Mouse (Mus musculus): Measurements from ENCODE around the gene Ralgps2.

The Ralgps2 gene

DNA sequence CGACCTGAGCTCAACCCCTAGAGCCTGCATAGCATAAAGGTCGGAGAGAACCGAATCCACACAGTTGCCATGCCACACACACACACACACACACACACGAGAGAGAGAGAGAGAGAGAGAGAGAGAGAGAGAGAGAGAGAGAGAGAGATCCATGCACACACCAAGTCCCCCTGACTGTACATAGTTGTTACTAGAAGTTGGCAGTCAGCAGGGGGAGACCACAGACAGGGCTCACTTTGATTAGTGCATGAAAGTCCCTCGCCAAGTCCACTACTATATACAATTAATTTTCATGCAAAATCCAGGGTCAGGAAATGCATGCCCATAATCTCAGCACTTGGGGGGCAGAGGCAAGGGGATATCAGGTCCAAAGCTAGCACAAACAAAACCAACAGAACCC, 9.2 kb downstream of the Ralgps2 start:
- no peak for TF ChIP-seq GATA4 (IDR thresholded peaks at IDR 0.05; ENCODE audit: insufficient replicate concordance, low read length)

DNA sequence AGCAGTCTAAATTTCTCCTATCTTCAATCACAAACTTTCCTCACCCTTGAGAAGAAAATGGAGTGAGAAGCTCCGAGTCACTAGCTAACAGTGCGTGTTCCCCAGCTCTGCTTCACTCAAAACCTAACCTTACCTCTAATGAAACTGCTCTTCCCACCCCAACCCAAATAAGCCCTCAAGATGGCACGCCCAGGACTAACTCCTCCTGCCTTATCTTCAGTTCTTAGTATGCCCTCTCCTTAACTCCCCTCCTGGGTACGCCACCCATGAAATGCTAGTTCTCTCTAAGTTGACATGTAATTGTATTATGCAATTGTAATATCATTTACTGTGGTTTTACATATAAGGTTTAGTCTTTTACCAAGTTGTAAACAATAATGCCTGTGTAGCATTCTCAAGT, 11.2 kb downstream of the Ralgps2 start:
- TF ChIP-seq GATA4 (IDR thresholded peaks at IDR 0.05; ENCODE audit: insufficient replicate concordance, low read length) = no peak

DNA sequence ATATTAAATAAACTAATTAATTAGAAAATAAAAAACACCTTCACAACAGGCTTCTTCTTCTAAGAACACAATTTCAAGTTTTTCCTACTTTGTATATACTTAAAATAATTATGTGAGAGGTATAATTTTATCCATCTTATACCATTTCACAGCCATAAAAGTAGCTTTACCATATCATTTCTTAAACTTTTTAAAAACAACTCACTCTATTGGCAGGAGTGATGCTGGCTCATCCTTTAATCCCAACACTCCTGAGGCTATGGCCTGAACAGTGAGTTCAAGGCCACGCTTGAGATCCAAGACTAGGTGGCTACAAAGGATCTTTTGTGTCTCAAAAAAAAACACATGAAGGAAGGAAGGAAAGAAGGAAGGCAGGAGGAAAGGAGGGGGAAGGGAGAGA, 15.9 kb downstream of the Ralgps2 start:
- TF ChIP-seq GATA4 (IDR thresholded peaks at IDR 0.05; ENCODE audit: insufficient replicate concordance, low read length) = no peak

DNA sequence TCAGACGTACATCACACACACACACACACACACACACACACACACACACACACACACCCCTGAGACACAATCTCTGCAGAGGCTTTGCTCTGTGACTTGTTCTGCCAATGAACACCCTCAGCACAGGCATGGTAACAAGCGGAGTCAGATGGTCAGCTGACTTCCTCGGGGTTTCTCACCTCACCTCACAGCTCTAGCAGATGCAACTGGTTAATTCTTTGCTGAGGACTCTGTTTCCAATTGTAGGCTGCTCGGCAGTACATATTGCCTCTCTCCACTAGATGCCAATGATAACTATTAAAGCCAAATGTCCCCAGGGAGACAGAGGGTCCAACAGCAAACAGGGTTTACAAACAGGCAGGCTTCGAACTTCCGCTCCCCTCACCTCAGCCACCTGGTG, 16.5 kb downstream of the Ralgps2 start:
- no peak for TF ChIP-seq GATA4 (IDR thresholded peaks at IDR 0.05; ENCODE audit: insufficient replicate concordance, low read length)

DNA sequence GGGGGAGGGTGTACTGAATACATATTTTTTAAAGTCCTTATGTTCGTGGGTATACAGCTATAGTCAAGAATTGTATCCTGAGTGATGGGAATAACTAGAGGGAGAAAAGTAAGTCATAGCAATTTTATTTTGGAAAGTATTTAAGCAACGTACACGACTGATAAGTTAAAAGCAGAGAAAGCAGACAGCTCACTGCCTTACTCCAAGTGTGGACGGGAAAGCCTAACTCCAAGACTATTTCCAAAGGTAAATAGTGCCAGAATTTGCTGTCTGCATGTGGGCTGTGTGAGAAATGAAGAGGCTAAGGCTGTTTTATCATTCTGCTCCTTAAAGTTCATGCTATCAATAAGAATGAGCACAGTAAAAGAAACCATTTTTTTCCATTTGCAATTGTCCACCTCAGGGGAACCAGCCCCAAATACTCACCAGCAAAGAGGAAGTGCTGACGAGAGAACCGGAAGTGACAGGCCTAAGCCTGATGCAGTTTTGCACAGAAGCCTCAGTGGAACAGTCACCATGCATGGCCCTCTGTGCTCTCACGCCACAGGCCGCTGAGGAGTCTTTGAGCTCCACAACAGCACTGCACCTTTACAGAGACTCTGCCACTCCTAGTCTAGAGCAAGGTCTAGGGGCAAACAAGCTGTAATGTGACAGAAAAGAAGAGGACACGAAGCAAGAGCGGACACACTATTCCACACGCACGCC, 18.0 kb downstream of the Ralgps2 start:
- no peak for TF ChIP-seq GATA4 (IDR thresholded peaks at IDR 0.05; ENCODE audit: insufficient replicate concordance, low read length)

DNA sequence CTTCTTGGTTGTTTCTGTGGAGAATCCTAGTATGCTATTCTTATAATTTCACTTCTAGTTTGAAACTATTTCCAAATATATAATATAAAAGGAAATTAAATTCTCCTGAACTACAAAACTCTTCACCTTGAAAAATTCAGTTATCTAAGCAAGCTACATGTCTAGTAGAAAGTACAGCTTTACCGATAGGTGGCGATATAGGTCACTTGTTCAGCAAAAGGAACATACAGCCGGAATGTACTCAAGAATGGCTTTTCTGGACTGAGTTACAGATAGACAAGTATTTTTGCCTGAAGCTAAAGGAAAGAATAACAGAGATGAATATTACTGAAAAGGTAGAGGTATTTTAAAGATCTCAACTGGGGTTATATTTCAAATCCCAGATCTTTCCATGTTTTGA, 22.0 kb downstream of the Ralgps2 start:
- TF ChIP-seq GATA4 (IDR thresholded peaks at IDR 0.05; ENCODE audit: insufficient replicate concordance, low read length) = no peak

DNA sequence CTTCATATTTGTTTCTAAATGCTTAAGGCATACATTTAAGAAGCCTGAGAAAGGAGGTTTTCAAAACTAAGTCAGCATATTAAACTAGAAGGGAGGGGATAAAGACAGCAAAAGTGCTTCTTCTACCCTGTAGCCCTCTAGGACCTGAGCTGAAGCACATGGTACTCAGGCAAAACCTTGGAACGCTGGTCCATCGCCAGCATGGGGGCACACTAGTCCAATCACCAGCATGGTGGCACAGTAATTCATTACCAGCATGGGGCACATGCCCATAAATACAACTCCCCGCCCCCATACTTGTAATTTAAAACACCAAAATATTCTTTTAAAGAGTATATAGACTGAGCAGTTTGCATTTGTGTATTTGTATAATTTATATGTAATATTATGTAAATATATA, 23.1 kb downstream of the Ralgps2 start:
- TF ChIP-seq GATA4 (IDR thresholded peaks at IDR 0.05; ENCODE audit: insufficient replicate concordance, low read length) = no peak

DNA sequence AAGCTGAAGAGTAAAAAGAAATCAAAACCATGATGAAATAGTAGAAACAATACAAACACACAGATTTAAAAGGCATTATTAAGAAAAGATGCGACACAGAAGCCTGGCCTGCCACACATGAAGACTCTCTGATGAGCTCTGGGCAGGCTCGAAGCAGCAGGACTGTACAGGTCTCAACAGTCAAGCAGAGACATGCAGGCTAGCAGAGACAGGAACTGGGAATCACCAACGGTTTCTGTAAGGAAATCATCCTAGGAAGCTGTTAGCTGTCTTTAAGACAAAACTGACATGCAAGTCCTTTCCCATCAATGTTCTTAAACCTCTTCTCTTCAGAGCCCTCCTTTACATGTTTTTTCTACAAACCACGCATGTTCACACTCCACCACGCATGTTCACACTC, 24.5 kb downstream of the Ralgps2 start:
- TF ChIP-seq GATA4 (IDR thresholded peaks at IDR 0.05; ENCODE audit: insufficient replicate concordance, low read length) = no peak

DNA sequence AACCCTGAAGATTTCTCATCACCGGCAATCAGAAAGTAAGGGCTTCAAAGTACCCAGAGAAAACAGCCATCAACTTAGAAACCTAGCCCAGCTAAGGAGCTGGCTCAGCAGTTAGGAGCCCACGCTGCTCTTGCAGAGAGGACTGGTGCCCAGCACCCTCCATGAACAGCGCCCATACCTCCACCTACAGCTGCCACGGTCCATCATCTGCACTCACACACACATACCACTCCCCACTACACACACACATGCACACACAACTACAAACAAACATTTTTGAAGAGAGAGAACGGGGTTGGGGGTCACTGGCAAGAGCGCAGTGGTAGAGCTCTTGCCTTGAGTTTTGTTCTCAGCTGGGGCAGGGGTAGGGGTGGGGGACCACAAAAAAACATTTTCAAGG, 26.2 kb downstream of the Ralgps2 start:
- no peak for TF ChIP-seq GATA4 (IDR thresholded peaks at IDR 0.05; ENCODE audit: insufficient replicate concordance, low read length)

DNA sequence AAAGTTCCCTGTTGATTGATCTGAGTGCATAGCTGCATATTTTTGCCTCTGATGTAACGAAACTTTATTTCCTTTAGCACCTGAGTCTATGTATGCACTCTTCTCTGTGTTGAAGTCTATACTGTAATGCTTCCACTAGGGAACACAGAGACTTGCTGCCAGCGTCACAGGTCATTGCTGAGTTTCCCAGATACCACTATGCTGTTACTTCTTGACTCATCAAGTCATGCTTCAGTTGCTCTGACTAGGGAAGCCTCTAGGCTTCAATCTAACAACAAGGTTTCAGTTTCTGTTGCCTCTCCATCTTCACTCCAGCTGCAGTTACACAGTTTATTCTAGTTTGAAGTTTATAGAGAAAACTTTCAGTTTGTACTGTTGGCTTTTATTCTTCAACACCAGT, 28.5 kb downstream of the Ralgps2 start:
- no peak for TF ChIP-seq GATA4 (IDR thresholded peaks at IDR 0.05; ENCODE audit: insufficient replicate concordance, low read length)

DNA sequence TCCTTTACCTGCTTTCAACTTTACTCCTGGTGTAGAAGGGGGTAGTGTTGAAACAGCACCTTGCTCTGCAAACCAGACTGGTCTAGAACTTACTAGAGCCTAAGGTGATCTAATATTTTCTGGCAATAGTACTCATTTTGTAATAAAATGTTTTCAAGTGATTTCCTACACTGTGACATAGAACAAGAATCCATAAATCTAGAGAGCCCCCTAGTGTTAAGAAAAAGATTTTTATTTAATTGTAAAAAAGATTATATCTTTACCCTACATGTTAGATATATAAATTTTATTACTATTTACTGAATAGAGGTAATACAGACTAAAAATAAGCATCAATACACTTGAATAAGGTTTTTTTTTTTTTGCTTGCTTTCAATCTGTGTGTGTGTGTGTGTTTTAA, 29.6 kb downstream of the Ralgps2 start:
- no peak for TF ChIP-seq GATA4 (IDR thresholded peaks at IDR 0.05; ENCODE audit: insufficient replicate concordance, low read length)

DNA sequence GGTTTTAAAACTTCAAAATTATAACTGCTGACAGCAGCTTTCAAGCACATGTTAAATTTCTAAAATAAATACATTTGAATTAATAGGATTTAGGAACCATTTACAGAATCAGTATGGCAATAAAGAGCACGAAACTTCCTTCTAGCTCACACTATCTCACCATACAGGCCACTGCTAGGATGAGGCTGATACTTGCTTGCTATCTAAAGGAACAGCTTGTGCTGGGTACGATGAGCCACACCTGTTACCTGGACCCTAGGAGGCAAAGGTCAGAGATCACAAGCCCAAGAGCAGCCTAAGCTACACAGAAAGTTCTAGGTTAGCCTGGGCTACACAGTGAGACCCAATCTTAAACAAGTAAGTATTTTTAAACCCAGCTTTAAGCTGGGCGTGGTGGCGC, 30.2 kb downstream of the Ralgps2 start:
- no peak for TF ChIP-seq GATA4 (IDR thresholded peaks at IDR 0.05; ENCODE audit: insufficient replicate concordance, low read length)

DNA sequence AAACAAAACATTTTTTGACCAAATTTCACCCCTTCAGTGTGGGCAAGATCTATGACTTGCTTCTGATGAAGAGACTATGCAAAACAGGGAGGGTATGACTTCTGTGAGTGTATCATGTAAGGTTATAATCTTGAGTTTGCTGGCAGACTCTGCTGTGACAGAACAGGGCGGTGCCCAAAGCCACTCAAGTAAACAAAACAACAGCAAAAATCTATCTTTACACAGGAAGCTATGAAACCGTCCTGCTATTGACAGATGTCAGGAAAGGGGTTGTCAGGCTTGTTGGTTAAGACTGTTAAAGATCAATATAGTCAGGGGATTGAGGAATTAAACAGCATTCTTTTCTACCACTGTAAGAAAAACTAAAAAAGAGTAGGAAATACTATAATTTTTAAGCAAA, 33.8 kb downstream of the Ralgps2 start:
- no peak for TF ChIP-seq GATA4 (IDR thresholded peaks at IDR 0.05; ENCODE audit: insufficient replicate concordance, low read length)

DNA sequence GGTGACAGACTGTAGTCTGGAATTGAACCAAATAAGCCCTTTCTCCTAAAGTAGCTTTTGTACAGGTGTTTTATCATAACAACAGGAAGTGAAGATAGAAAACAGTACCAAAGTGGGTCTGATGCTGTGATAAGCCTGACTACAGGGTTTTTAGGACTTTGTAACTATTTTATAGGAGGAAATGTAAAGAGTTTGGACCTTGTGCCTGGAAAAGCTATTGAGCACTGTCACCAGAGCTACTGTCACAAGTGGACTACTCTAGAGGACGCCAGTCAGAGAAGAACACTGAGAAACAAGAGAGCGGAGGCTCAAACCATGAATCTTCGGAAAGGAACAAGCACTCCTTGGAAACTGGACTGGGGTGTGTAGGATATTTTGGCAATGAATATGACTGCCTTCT, 35.5 kb downstream of the Ralgps2 start:
- no peak for TF ChIP-seq GATA4 (IDR thresholded peaks at IDR 0.05; ENCODE audit: insufficient replicate concordance, low read length)

DNA sequence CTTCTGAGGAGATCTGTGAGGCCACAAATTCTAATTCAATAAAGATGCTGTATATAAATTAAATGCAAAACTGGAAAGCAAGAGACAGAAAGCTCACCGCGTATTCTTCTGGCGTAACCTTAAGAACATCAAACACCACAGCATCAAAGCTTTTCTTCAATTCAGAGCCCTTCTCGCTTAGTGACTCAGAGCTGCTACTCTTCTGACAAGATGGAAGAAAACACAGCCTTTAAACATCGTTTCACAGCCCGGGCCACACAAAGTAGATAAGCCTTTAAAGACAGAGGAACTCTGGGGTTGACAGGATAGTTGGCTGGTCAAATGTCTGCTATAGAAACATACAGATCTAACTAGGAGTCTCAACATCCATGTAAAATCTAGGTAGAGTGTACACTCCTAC, 37.7 kb downstream of the Ralgps2 start:
- no peak for TF ChIP-seq GATA4 (IDR thresholded peaks at IDR 0.05; ENCODE audit: insufficient replicate concordance, low read length)

DNA sequence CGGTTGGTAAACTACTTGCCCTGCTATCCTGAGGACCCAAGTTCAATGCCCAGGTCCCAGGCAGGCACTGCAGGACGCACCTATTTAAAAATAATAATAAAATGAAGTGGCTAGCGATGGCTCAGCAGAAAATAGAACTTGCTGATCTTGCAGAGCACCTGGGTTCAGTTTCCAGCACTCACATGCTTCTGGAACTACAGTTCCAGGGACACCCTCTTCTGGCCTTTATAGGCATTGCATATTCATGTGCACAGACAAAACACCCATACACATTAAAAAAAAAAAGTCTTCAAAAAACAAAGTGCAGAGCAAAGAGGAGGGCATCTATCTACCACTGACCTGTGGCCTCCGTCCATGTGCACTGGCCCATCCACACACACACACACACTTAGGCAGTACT, 47.9 kb downstream of the Ralgps2 start:
- no peak for TF ChIP-seq GATA4 (IDR thresholded peaks at IDR 0.05; ENCODE audit: insufficient replicate concordance, low read length)

DNA sequence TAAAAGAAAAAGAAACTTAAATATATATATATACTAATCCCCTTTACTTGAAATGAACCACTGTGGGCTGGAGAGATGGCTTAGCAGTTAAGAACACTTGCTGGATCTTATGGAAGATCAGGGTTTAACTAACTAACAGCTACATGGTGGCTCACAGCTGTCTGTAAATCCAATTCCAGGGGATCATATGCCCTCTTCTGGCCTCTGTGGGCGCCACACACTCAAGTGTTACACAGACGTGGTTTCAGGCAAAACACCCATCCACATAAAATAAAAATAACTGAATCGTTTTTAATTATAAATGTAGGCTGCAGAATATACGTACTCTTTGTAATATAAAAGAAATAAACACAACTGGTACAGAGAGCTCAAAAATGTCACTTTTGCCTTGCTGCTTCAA, 50.6 kb downstream of the Ralgps2 start:
- TF ChIP-seq GATA4 (IDR thresholded peaks at IDR 0.05; ENCODE audit: insufficient replicate concordance, low read length) = no peak
